Mouse (Mus musculus) stomach, postnatal 0 days (tissue): Measurements from ENCODE around the gene 4833439L19Rik.

Experiments used
- CTCF ChIP-seq: IDR thresholded peaks from 2 replicates; pipeline ENCODE4 v1.5.1; 2016; ENCODE audit warnings: antibody characterized with exemption, low read depth, mild to moderate bottlenecking, moderate library complexity
- EP300 ChIP-seq: optimal IDR thresholded peaks from 2 replicates; pipeline ENCODE3; 2016; ENCODE audit warnings: antibody characterized with exemption

DNA sequence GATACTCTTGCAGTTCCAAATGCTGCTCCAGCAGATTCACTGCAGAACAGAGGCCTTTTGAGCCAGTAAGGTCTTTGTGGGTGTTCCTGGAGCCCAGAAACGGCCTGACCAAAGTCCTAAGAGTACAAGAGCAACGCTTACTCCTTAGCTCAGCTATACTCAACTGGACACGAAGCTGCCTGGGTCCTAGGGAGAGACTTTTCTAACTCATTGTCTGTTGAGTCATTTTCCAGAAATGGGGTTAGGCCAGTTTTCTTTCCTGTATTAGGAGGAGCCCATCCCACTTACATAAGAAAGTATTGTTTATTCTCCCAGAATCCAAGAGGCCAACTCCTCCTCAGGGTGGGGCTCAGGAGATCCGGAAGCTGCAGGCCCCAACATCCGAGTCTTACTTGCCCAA is 40.2 kb upstream of the 4833439L19Rik start:
- TF ChIP-seq CTCF: no peak
- peak; percentile 76 for TF ChIP-seq EP300
